9 mouse cellular contexts compared by ENCODE assay signal in the genomic region with DNA sequence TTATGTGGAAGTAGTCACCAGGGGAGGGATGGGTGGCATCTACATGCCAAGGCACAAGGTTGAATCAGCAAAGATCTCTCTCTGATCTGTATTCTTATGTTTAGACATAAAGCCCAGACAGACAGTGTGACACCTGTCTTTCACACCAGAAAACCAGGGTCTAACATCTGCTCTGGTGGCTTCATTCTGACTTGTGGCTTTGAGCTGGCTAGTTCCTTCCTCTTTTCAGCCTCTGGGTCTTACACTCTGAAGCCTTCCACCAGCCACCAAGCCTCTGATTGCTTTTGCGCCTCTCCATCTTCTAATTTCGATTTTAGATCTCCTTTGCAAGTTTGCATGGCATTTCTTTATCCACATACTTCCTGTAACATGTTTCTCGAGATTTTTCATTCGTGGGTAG.
A peak's percentile ranks its signal among the peaks of the same experiment; 100 is the strongest.
DNase-seq lines count a peak whose midpoint lies in the region; ATAC-seq and TF ChIP-seq lines count a peak whose summit lies in the region.
"Had no signal": no experiment of that assay in that cellular context is flagged by ENCODE, and none has a peak within 500 bp of the region (broad histone marks: within the 10 kb centered on the region; RNA-seq: fewer than 3 reads in every experiment).

No protein-coding gene starts in this region.

- TF ChIP-seq POLR2A in ES-Bruce4 (IDR thresholded peaks at IDR 0.05; ENCODE audit: insufficient read depth, low read length): no peak

- no peak overlapping the region for H3K4me2 ChIP-seq in hindbrain, embryonic 16.5 days (ENCODE audit: low read length)
- H3K4me2 ChIP-seq: hindbrain, embryonic 13.5 days had no signal

- peak; percentile 86 to 92 for ATAC-seq in hematopoietic stem cell, adult 5-6 weeks (replicated peaks in 1 of 2; ENCODE audit: insufficient read depth in 1 of 2, low FRiP score in 2 of 2, low TSS enrichment in 1 of 2, low read depth in 1 of 2, poor library complexity in 2 of 2, severe bottlenecking in 2 of 2)
- ATAC-seq in hindbrain, embryonic 16.5 days: no peak

- no peak overlapping the region for H3K9ac ChIP-seq in ES-Bruce4 (ENCODE audit: low read depth, poor library complexity, severe bottlenecking)
- no peak overlapping the region for H3K9ac ChIP-seq in hindbrain, embryonic 16.5 days (ENCODE audit: low read depth, low read length)
- H3K9ac ChIP-seq: hindbrain, embryonic 13.5 days had no signal

- no peak overlapping the region for H3K4me3 ChIP-seq in layer of hippocampus, adult 2 months
- H3K4me3 ChIP-seq in ES-Bruce4 (ENCODE audit: low read depth, low read length): no peak overlapping the region
- H3K4me3 ChIP-seq in hindbrain, embryonic 16.5 days (ENCODE audit: low read length): no peak overlapping the region
- H3K4me3 ChIP-seq: hindbrain, embryonic 13.5 days had no signal

- H3K27me3 ChIP-seq in ES-Bruce4 (ENCODE audit: control insufficient read depth, insufficient read depth, low read length, poor library complexity, severe bottlenecking): no peaks in the 10 kb centered on the region
- H3K27me3 ChIP-seq in splenic B cell, adult 2 months (ENCODE audit: control insufficient read depth, insufficient read depth, low read length, poor library complexity, severe bottlenecking): no peaks in the 10 kb centered on the region
- H3K27me3 ChIP-seq in hindbrain, embryonic 16.5 days (replicated peaks; ENCODE audit: control insufficient read depth, insufficient read depth, low read length): no peaks in the 10 kb centered on the region
- H3K27me3 ChIP-seq: hindbrain, embryonic 13.5 days had no signal

- WGBS in hindbrain, embryonic 16.5 days: 78% methylated on average over 4 of the region's 4 CpGs

- TF ChIP-seq CTCF in layer of hippocampus, adult 2 months (conservative IDR thresholded peaks at IDR 0.05): no peak
- no peak for TF ChIP-seq CTCF in ES-Bruce4 (IDR thresholded peaks at IDR 0.05; ENCODE audit: low read depth, low read length)

- no peaks in the 10 kb centered on the region for H3K9me3 ChIP-seq in ES-Bruce4 (replicated peaks; ENCODE audit: control insufficient read depth, insufficient read depth, low read length, poor library complexity, severe bottlenecking)
- no peaks in the 10 kb centered on the region for H3K9me3 ChIP-seq in hindbrain, embryonic 16.5 days (ENCODE audit: control insufficient read depth, low read length)
- H3K9me3 ChIP-seq: hindbrain, embryonic 13.5 days had no signal

- no peaks in the 10 kb centered on the region for H3K4me1 ChIP-seq in ES-Bruce4 (ENCODE audit: control insufficient read depth, insufficient read depth, low read length)
- peaks cover 4% of the 10 kb centered on the region; the same call in 1 of the 2 replicates for H3K4me1 ChIP-seq in hindbrain, embryonic 16.5 days (ENCODE audit: control insufficient read depth, insufficient read depth, low read depth, low read length)

- TF ChIP-seq EP300 in ES-Bruce4 (IDR thresholded peaks at IDR 0.05; ENCODE audit: insufficient read depth, low read depth, low read length): no peak

- H3K36me3 ChIP-seq in ES-Bruce4 (ENCODE audit: control insufficient read depth, insufficient read depth, low read length, poor library complexity, severe bottlenecking): no peaks in the 10 kb centered on the region
- H3K36me3 ChIP-seq in splenic B cell, adult 2 months (ENCODE audit: control insufficient read depth, insufficient read depth, low read length, poor library complexity, severe bottlenecking): no peaks in the 10 kb centered on the region
- H3K36me3 ChIP-seq in hindbrain, embryonic 16.5 days (ENCODE audit: control insufficient read depth, insufficient read depth, low read length): no peaks in the 10 kb centered on the region
- H3K36me3 ChIP-seq: hindbrain, embryonic 13.5 days had no signal

- H3K27ac ChIP-seq in layer of hippocampus, adult 2 months: peak overlapping the region; percentile 69; the same call in 1 of the 2 replicates
- H3K27ac ChIP-seq in ES-Bruce4 (ENCODE audit: insufficient read depth, low read length): peak overlapping the region; percentile 68; the same call in 1 of the 2 replicates
- H3K27ac ChIP-seq in hindbrain, embryonic 16.5 days (ENCODE audit: low read depth, low read length): no peak overlapping the region
- H3K27ac ChIP-seq: hindbrain, embryonic 13.5 days had no signal

- no peak for DNase-seq in layer of hippocampus, adult 2 months (ENCODE audit: low spot score in 2 of 2)
- DNase-seq in layer of hippocampus, adult 8-10 months (ENCODE audit: low spot score in 2 of 2): no peak
- peak; percentile 79 for DNase-seq in splenic B cell, adult 2 months (ENCODE audit: low read depth, low spot score)
- no peak for DNase-seq in adrenal gland, adult 2 months
- no peak for DNase-seq in layer of hippocampus, adult 11-12 months (ENCODE audit: low spot score)
